In the genomic region with DNA sequence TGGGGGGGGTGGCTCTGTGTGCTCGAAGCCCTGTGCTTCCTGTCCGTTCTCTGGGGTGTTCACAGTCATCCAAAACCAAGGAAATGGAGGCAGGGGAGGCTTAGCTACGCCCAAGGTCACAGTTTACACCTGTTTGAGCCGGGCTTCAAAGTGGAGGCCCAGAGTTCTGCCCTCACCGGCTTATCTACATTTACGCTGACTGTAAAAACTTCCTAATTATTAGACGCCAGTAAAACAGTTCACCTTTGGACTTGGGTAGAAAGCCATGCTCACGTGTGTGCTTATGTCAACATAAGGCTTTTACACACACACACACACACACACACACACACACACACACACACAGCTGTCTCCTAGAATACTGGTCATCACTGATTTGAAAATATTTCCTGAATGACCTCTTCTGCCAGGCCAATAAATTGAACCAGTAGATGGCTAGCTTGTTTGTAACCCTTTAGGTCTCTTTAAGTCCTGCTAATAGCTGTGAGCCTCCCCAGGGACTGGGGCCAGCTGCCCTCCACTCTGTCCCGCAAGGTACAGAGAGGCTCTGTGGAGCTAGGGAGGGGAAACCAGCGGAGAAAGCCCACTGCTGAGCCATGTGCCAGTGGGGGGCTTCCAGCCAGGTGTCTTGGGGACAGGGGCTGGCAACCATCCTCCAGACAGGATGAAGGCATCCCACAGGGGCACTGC, we compare ENCODE assay signal across 9 mouse cellular contexts.
A peak's percentile ranks its signal among the peaks of the same experiment; 100 is the strongest.
DNase-seq lines count a peak whose midpoint lies in the region; ATAC-seq and TF ChIP-seq lines count a peak whose summit lies in the region.
"Had no signal": no experiment of that assay in that cellular context is flagged by ENCODE, and none has a peak within 500 bp of the region (broad histone marks: within the 10 kb centered on the region; RNA-seq: fewer than 3 reads in every experiment).

No protein-coding gene starts in this region.

- H3K9ac ChIP-seq in lung, embryonic 16.5 days (ENCODE audit: low read length): peak overlapping the region; percentile 31
- no peak overlapping the region for H3K9ac ChIP-seq in embryonic facial prominence, embryonic 15.5 days
- no peak overlapping the region; the same call in 1 of the 2 replicates for H3K9ac ChIP-seq in kidney, postnatal 0 days (ENCODE audit: low read depth, low read length)

- no peaks in the 10 kb centered on the region for H3K27me3 ChIP-seq in lung, embryonic 16.5 days (ENCODE audit: control insufficient read depth, insufficient read depth, low read depth, low read length)
- no peaks in the 10 kb centered on the region for H3K27me3 ChIP-seq in embryonic facial prominence, embryonic 15.5 days
- H3K27me3 ChIP-seq in kidney, postnatal 0 days (ENCODE audit: insufficient read depth, low read length): no peaks in the 10 kb centered on the region

- TF ChIP-seq POLR2A in olfactory bulb, adult 2 months (IDR thresholded peaks at IDR 0.05; ENCODE audit: insufficient read depth, low read depth, low read length): no peak

- no peaks in the 10 kb centered on the region for H3K9me3 ChIP-seq in lung, embryonic 16.5 days (ENCODE audit: control insufficient read depth, low read length)
- no peaks in the 10 kb centered on the region for H3K9me3 ChIP-seq in embryonic facial prominence, embryonic 15.5 days (replicated peaks)
- no peaks in the 10 kb centered on the region for H3K9me3 ChIP-seq in kidney, postnatal 0 days (replicated peaks; ENCODE audit: low read length)

- no peaks in the 10 kb centered on the region for H3K36me3 ChIP-seq in lung, embryonic 16.5 days (ENCODE audit: control insufficient read depth, insufficient read depth, low read length)
- H3K36me3 ChIP-seq in embryonic facial prominence, embryonic 15.5 days: no peaks in the 10 kb centered on the region
- H3K36me3 ChIP-seq in kidney, postnatal 0 days (ENCODE audit: insufficient read depth, low read length): no peaks in the 10 kb centered on the region

- H3K27ac ChIP-seq in lung, embryonic 16.5 days (ENCODE audit: low read length): peak overlapping the region; percentile 56
- H3K27ac ChIP-seq in embryonic facial prominence, embryonic 15.5 days (replicated peaks): peak overlapping the region; percentile 63
- H3K27ac ChIP-seq in kidney, postnatal 0 days: peak overlapping the region; percentile 93
- H3K27ac ChIP-seq in olfactory bulb, adult 2 months (ENCODE audit: insufficient read depth, low read depth, low read length): peak overlapping the region; percentile 55

- no peak for ATAC-seq in lung, embryonic 16.5 days (ENCODE audit: low read depth)
- no peak for ATAC-seq in embryonic facial prominence, embryonic 15.5 days (ENCODE audit: insufficient number of reproducible peaks, low FRiP score, low TSS enrichment, low read depth)
- ATAC-seq in kidney, postnatal 0 days (replicated peaks; ENCODE audit: low FRiP score, low read depth): peak; percentile 33

- WGBS in lung, embryonic 16.5 days: 36% methylated on average over 10 of the region's 10 CpGs
- whole genome bisulfite sequencing in embryonic facial prominence, embryonic 15.5 days: 49% methylated on average over 10 of the region's 10 CpGs
- 20% methylated on average over 10 of the region's 10 CpGs for WGBS in kidney, postnatal 0 days
- 71% methylated on average over 10 of the region's 10 CpGs for WGBS in olfactory bulb, adult 2 months

- no peak overlapping the region for H3K4me2 ChIP-seq in lung, embryonic 16.5 days (ENCODE audit: low read depth, low read length)
- no peak overlapping the region for H3K4me2 ChIP-seq in embryonic facial prominence, embryonic 15.5 days (replicated peaks)
- H3K4me2 ChIP-seq in kidney, postnatal 0 days (ENCODE audit: low read length): peak overlapping the region; percentile 29; the same call in 1 of the 2 replicates

- no peak for DNase-seq in lung, postnatal 4 days
- DNase-seq in kidney, postnatal 0 days (ENCODE audit: low spot score): no peak
- DNase-seq in Muller cell, postnatal 12 days (ENCODE audit: inconsistent ontology term): no peak
- DNase-seq in cerebellum, adult 11 months: no peak
- DNase-seq in layer of hippocampus, postnatal 25 days (ENCODE audit: extremely low spot score in 1 of 2, low spot score in 1 of 2): no peak
- DNase-seq: thymus, postnatal 4 days had no signal

- no peak for TF ChIP-seq CTCF in kidney, postnatal 0 days (IDR thresholded peaks at IDR 0.05; ENCODE audit: low read depth)
- no peak for TF ChIP-seq CTCF in olfactory bulb, adult 2 months (IDR thresholded peaks at IDR 0.05; ENCODE audit: insufficient read depth, low read depth, low read length)

- peaks cover 55% of the 10 kb centered on the region for H3K4me1 ChIP-seq in lung, embryonic 16.5 days (replicated peaks; ENCODE audit: control insufficient read depth, insufficient read depth, low read length)
- H3K4me1 ChIP-seq in embryonic facial prominence, embryonic 15.5 days: peaks cover 58% of the 10 kb centered on the region
- peaks cover 45% of the 10 kb centered on the region for H3K4me1 ChIP-seq in kidney, postnatal 0 days (replicated peaks; ENCODE audit: insufficient read depth, low read length)
- H3K4me1 ChIP-seq in olfactory bulb, adult 2 months (ENCODE audit: control insufficient read depth, insufficient read depth, low read length): peaks cover 50% of the 10 kb centered on the region

- no peak overlapping the region for H3K4me3 ChIP-seq in lung, embryonic 16.5 days (ENCODE audit: low read length)
- no peak overlapping the region for H3K4me3 ChIP-seq in embryonic facial prominence, embryonic 15.5 days (replicated peaks)
- H3K4me3 ChIP-seq in kidney, postnatal 0 days (replicated peaks; ENCODE audit: low read depth, low read length): no peak overlapping the region
- no peak overlapping the region for H3K4me3 ChIP-seq in olfactory bulb, adult 2 months (ENCODE audit: insufficient read depth, low read depth, low read length)
